Mouse (Mus musculus) limb, embryonic 10.5 days (tissue): ENCODE measurements around the gene Tppp2. TPM values are rescaled to one million over a fixed set of nuclear protein-coding genes. Genes with fewer than 3 reads are reported as not detected.
A peak's percentile ranks its signal among the peaks of the same experiment; 100 is the strongest.

Experiments used
- DNase-seq: peaks from one replicate; pipeline ENCODE4 v3.0.0-alpha.2; 2017; ENCODE audit warnings: low spot score
- H3K27ac ChIP-seq: fragments of 300-500 bp; sonication (generic); 2 replicates; pipeline ENCODE4 v1.5.1; 2016; ENCODE audit warnings: mild to moderate bottlenecking
- H3K27me3 ChIP-seq: fragments of 300-500 bp; sonication (generic); 2 replicates; pipeline ENCODE4 v1.6.1; 2016; ENCODE audit warnings: low read depth, mild to moderate bottlenecking; ENCODE audit not compliant: poor library complexity, severe bottlenecking
- H3K36me3 ChIP-seq: fragments of 300-500 bp; sonication (generic); 2 replicates; pipeline ENCODE4 v1.6.1; 2016; ENCODE audit warnings: mild to moderate bottlenecking, moderate library complexity
- H3K4me1 ChIP-seq: fragments of 300-500 bp; sonication (generic); 2 replicates; pipeline ENCODE4 v1.6.1; 2016
- H3K4me3 ChIP-seq: fragments of 300-500 bp; sonication (generic); 2 replicates; pipeline ENCODE4 v1.5.1; 2016; ENCODE audit warnings: mild to moderate bottlenecking, moderate library complexity
- H3K9me3 ChIP-seq: fragments of 300-500 bp; sonication (generic); replicated peaks from 2 replicates; pipeline ENCODE4 v1.6.1; 2016; ENCODE audit warnings: mild to moderate bottlenecking
- WGBS: fragments of 180-500 bp; shearing (Covaris S2); methylation state at CpG from one replicate; pipeline ENCODE4 v1.1.7; 2016; 5-methylcytosine and 5-hydroxymethylcytosine counted together
- polyA plus RNA-seq: library from polyadenylated mRNA; unstranded; fragments of >200 nt; fragmentation: Nextera tagmentation; extraction: Ambion mirVana; gene quantifications from 2 replicates; pipeline ENCODE4 v1.2.1, GENCODE M21; 2016

The Tppp2 gene
- polyA plus RNA-seq, 1 experiment from 2014 or later: not detected

GRCm38 (mm10) chr14:51932092-51933020 lies 14.1 kb downstream of the Tppp2 start:
- Histone ChIP-seq H3K4me3 (no peak overlapping the region), H3K9me3 (no peaks in the 10 kb centered on the region), H3K27ac (no peak overlapping the region), H3K36me3 (no peaks in the 10 kb centered on the region), H3K27me3 (no peaks in the 10 kb centered on the region), H3K4me1 (peaks cover 4% of the 10 kb centered on the region; the same call in 1 of the 2 replicates)
- no peak for DNase-seq
- 79% methylated on average over 10 of the region's 10 CpGs for WGBS

GRCm38 (mm10) chr14:51939005-51939404 lies 20.8 kb downstream of the Tppp2 start:
- DNase-seq: no peak
- peaks cover 19% of the 10 kb centered on the region for H3K4me1 ChIP-seq
- 90% methylated on average over 9 of the region's 9 CpGs for WGBS

GRCm38 (mm10) chr14:51940944-51941560 lies 22.8 kb downstream of the Tppp2 start:
- no peaks in the 10 kb centered on the region for H3K9me3 ChIP-seq
- 0 out of 2 replicates have a peak overlapping the region, but pooled peaks have one; percentile 10 for H3K4me3 ChIP-seq
- H3K4me1 ChIP-seq: peaks cover 19% of the 10 kb centered on the region
- WGBS: 40% methylated on average over 8 of the region's 8 CpGs
- H3K27ac ChIP-seq: peak overlapping the region; percentile 56
- H3K36me3 ChIP-seq: no peaks in the 10 kb centered on the region
- no peaks in the 10 kb centered on the region for H3K27me3 ChIP-seq
- DNase-seq: peak; percentile 48

More at GRCm38 (mm10) chr14:51939005-51939404, 20.8 kb downstream of the Tppp2 start:
- H3K27me3 ChIP-seq: no peaks in the 10 kb centered on the region
- no peak overlapping the region for H3K4me3 ChIP-seq
- H3K36me3 ChIP-seq: no peaks in the 10 kb centered on the region
- H3K9me3 ChIP-seq: no peaks in the 10 kb centered on the region
- no peak overlapping the region for H3K27ac ChIP-seq

- H3K27me3 ChIP-seq: no peaks in the 10 kb centered on the region
- peak overlapping the region; percentile 56 for H3K27ac ChIP-seq
- peaks cover 19% of the 10 kb centered on the region for H3K4me1 ChIP-seq
- H3K9me3 ChIP-seq: no peaks in the 10 kb centered on the region
- no peak for DNase-seq
- 72% methylated on average over 9 of the region's 9 CpGs for WGBS
- H3K36me3 ChIP-seq: no peaks in the 10 kb centered on the region
- 0 out of 2 replicates have a peak overlapping the region, but pooled peaks have one; percentile 10 for H3K4me3 ChIP-seq
Measured at GRCm38 (mm10) chr14:51941577-51941976, 23.4 kb downstream of the Tppp2 start.

- DNase-seq: no peak
- Histone ChIP-seq H3K4me3 (no peak overlapping the region), H3K36me3 (no peaks in the 10 kb centered on the region), H3K4me1 (peaks cover 19% of the 10 kb centered on the region), H3K27ac (no peak overlapping the region), H3K9me3 (no peaks in the 10 kb centered on the region), H3K27me3 (no peaks in the 10 kb centered on the region)
- WGBS: 60% methylated on average over 7 of the region's 7 CpGs
Measured at GRCm38 (mm10) chr14:51942236-51942635, 24.0 kb downstream of the Tppp2 start.

- Histone ChIP-seq H3K27me3 (no peaks in the 10 kb centered on the region), H3K9me3 (no peaks in the 10 kb centered on the region), H3K4me1 (peaks cover 19% of the 10 kb centered on the region), H3K27ac (no peak overlapping the region), H3K36me3 (no peaks in the 10 kb centered on the region), H3K4me3 (no peak overlapping the region)
- 87% methylated on average over 6 of the region's 6 CpGs for WGBS
- DNase-seq: no peak
Measured at GRCm38 (mm10) chr14:51943336-51943735, 25.1 kb downstream of the Tppp2 start.

- WGBS: 90% methylated on average over 2 of the region's 2 CpGs
- Histone ChIP-seq H3K9me3 (no peaks in the 10 kb centered on the region), H3K36me3 (no peaks in the 10 kb centered on the region), H3K27me3 (no peaks in the 10 kb centered on the region), H3K27ac (no peak overlapping the region), H3K4me3 (no peak overlapping the region), H3K4me1 (no peaks in the 10 kb centered on the region)
- DNase-seq: no peak
Measured at GRCm38 (mm10) chr14:51960316-51960715, 42.1 kb downstream of the Tppp2 start.

- Histone ChIP-seq H3K4me1 (0 out of 2 replicates have a peak, but pooled peaks cover 2% of the 10 kb centered on the region), H3K27ac (no peak overlapping the region), H3K27me3 (no peaks in the 10 kb centered on the region), H3K4me3 (no peak overlapping the region), H3K36me3 (no peaks in the 10 kb centered on the region), H3K9me3 (no peaks in the 10 kb centered on the region)
- no peak for DNase-seq
- 93% methylated on average over 3 of the region's 3 CpGs for WGBS
Measured at GRCm38 (mm10) chr14:51967400-51967799, 49.2 kb downstream of the Tppp2 start.

Other genes starting within 250 kb of the Tppp2 start
- gene Gm17079, start 223.0 kb upstream of the Tppp2 start, polyA plus RNA-seq: not detected in 2 replicates
- not detected in 2 replicates for gene Gm5800, start 201.2 kb upstream of the Tppp2 start, polyA plus RNA-seq
- gene Ang4, start 144.8 kb upstream of the Tppp2 start, polyA plus RNA-seq: not detected in 2 replicates
- not detected in 2 replicates for gene AY358078, start 118.4 kb upstream of the Tppp2 start, polyA plus RNA-seq
- gene Ear6, start 64.7 kb upstream of the Tppp2 start, polyA plus RNA-seq: not detected in 2 replicates
- 48.6 and 54.1 TPM in 2 replicates for gene Mettl17, start 33.6 kb upstream of the Tppp2 start, polyA plus RNA-seq
- 0.31 and 0.39 TPM in 2 replicates for gene Slc39a2, start 25.5 kb upstream of the Tppp2 start, polyA plus RNA-seq
- 5.0 and 8.3 TPM in 2 replicates for gene Ndrg2, start 4.3 kb upstream of the Tppp2 start, polyA plus RNA-seq
- not detected in 2 replicates for gene Rnase13, start 4.3 kb downstream of the Tppp2 start, polyA plus RNA-seq
- gene Arhgef40, start 66.3 kb downstream of the Tppp2 start, polyA plus RNA-seq: 190 and 236 TPM in 2 replicates
- 0.41 and 0.66 TPM in 2 replicates for gene Tmem253, start 97.2 kb downstream of the Tppp2 start, polyA plus RNA-seq
- gene Zfp219, start 102.3 kb downstream of the Tppp2 start, polyA plus RNA-seq: 45.6 and 51.1 TPM in 2 replicates
- not detected in 2 replicates for gene Olfr221, start 124.0 kb downstream of the Tppp2 start, polyA plus RNA-seq
- 898 and 916 TPM in 2 replicates for gene Hnrnpc, start 185.6 kb downstream of the Tppp2 start, polyA plus RNA-seq
- gene Rpgrip1, start 192.3 kb downstream of the Tppp2 start, polyA plus RNA-seq: 116 and 121 TPM in 2 replicates